Mouse (Mus musculus) heart, adult 2 months (tissue): Measurements from ENCODE around the gene Galnt18. TPM values are rescaled to one million over a fixed set of nuclear protein-coding genes. Genes with fewer than 3 reads are reported as not detected.

Source experiments
- DNase-seq, 2 experiments: peaks; one replicate each; pipeline ENCODE4 v3.0.0; 2021
- H3K27ac ChIP-seq: fragments of 200-600 bp; 2 replicates; pipeline ENCODE4 v1.8.1; 2022
- H3K27me3 ChIP-seq: fragments of 200-500 bp; 2 replicates; pipeline ENCODE4 v1.6.1; 2012; ENCODE audit warnings: mild to moderate bottlenecking, low read length, inconsistent platforms, mixed read lengths; ENCODE audit not compliant: control insufficient read depth, insufficient read depth
- H3K36me3 ChIP-seq: fragments of 200-500 bp; 2 replicates; pipeline ENCODE4 v1.6.1; 2012; ENCODE audit warnings: low read length, inconsistent platforms; ENCODE audit not compliant: control insufficient read depth, insufficient read depth
- H3K4me1 ChIP-seq: fragments of 200-500 bp; 2 replicates; pipeline ENCODE4 v1.6.1; 2011; ENCODE audit warnings: low read length; ENCODE audit not compliant: control insufficient read depth, insufficient read depth
- H3K4me3 ChIP-seq: fragments of 200-600 bp; 2 replicates; pipeline ENCODE4 v1.8.1; 2022
- H3K79me2 ChIP-seq: fragments of 200-500 bp; replicated peaks from 2 replicates; pipeline ENCODE4 v1.6.1; 2012; ENCODE audit warnings: mild to moderate bottlenecking, inconsistent platforms, low read length, moderate library complexity, mixed read lengths; ENCODE audit not compliant: control insufficient read depth, insufficient read depth
- H3K9ac ChIP-seq: fragments of 200-500 bp; 2 replicates; pipeline ENCODE4 v1.6.1; 2012; ENCODE audit warnings: low read depth, mild to moderate bottlenecking, control low read depth, inconsistent platforms, low read length, mixed read lengths
- CTCF ChIP-seq: fragments of 200-600 bp; IDR thresholded peaks from 2 replicates; pipeline ENCODE4 v1.8.1; 2022; ENCODE audit warnings: antibody characterized with exemption, mild to moderate bottlenecking, moderate library complexity
- EP300 ChIP-seq: fragments of 200-500 bp; IDR thresholded peaks from 2 replicates; pipeline ENCODE4 v1.6.1; 2011; ENCODE audit warnings: low read depth, low read length, control low read depth; ENCODE audit not compliant: insufficient read depth
- POLR2A ChIP-seq: fragments of 200-500 bp; IDR thresholded peaks from 2 replicates; pipeline ENCODE4 v1.6.1; 2011; ENCODE audit warnings: mild to moderate bottlenecking, low read depth, low read length, control low read depth; ENCODE audit not compliant: insufficient read depth
- WGBS: fragments of 180-500 bp; shearing (Covaris S2); methylation state at CpG from one replicate; pipeline ENCODE4 v1.1.7; 2018; 5-methylcytosine and 5-hydroxymethylcytosine counted together
- intact Hi-C: fragments of 180-260 bp; cut with DNase I; formaldehyde crosslinking; loops from one replicate; pipeline ENCODE4 v1.15.1; 2025
- polyA plus RNA-seq: library from polyadenylated mRNA; depleted of rRNA; stranded (reverse); fragments of >200 nt; gene quantifications from 2 replicates; pipeline ENCODE4 v1.2.3, GENCODE M21; 2012
- total RNA-seq, 2 experiments: library from RNA; stranded (reverse); gene quantifications; 2 replicates each; pipeline ENCODE4 v1.2.3; 2021

The Galnt18 gene
- total and polyA plus RNA-seq, 3 experiments = 11.4 to 13.6 (median 12.1) TPM

DNA sequence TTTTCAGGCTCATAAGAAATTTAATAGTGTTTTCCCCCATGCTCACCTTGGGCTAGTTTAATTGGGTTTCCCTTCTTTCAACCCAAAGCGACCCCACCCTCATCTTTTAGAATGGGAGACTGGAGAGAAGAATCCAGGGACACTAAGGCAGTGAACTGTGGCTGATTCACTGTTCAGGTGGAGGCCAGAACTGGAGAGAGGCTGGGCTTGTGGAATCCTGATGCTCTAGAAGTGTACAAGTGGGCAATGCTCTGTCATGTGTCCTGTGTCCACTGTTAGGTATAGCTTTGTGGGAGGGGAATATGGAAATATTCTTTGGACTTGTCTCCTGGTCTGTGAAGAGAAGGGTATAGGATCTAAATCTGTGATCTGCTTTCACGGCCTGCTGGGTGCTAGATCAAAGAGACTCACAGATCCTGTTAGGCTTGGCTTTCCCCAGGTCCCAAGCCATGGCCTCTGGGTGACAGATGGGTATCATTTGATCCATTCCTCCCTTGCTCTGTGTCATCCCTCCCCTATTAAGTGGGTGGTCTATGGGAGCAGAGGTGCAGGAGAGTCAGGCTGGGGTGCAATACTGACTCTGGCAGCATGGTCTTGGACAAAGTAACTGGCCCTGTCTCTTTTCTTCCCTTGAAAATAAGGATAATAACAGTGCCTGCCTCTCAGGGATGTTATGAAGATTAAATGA lies 270.5 kb downstream of the Galnt18 start:
- Histone ChIP-seq H3K9ac (no peak overlapping the region), H3K27ac (no peak overlapping the region), H3K4me1 (no peaks in the 10 kb centered on the region), H3K4me3 (no peak overlapping the region), H3K36me3 (no peaks in the 10 kb centered on the region), H3K27me3 (no peaks in the 10 kb centered on the region), H3K79me2 (no peaks in the 10 kb centered on the region)
- no peak for TF ChIP-seq POLR2A
- intact Hi-C loops = no loop called here
- 90% methylated on average over 2 of the region's 2 CpGs for WGBS
- DNase-seq = no peak

DNA sequence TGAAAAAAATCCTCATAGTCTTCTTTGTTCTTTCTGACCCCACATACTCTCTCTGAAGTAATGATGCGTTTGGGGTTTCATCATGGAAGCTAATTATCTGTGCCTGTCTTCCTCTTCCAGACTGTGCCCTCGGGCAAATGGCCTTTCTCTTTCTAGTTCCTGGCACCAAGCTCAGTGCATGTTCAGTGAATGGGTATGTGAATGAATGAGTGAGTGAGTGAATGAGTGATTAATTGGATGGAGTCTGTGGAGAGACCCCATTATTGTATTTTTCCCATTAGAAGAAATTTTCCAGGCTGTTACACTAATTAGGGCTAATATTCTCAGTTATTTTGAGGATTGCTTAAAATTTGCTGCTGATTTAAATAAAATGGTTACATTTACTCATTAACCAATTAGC lies 279.2 kb downstream of the Galnt18 start:
- no peak for TF ChIP-seq EP300
- no peak for TF ChIP-seq CTCF
- no peak for TF ChIP-seq POLR2A
- Histone ChIP-seq H3K9ac (no peak overlapping the region), H3K27ac (no peak overlapping the region), H3K4me1 (peaks cover 1% of the 10 kb centered on the region; the same call in 1 of the 2 replicates), H3K27me3 (no peaks in the 10 kb centered on the region), H3K36me3 (no peaks in the 10 kb centered on the region), H3K4me3 (no peak overlapping the region), H3K79me2 (no peaks in the 10 kb centered on the region)
- WGBS = 88% methylated on average over 2 of the region's 2 CpGs
- intact Hi-C loops = no loop called here
- DNase-seq = no peak

DNA sequence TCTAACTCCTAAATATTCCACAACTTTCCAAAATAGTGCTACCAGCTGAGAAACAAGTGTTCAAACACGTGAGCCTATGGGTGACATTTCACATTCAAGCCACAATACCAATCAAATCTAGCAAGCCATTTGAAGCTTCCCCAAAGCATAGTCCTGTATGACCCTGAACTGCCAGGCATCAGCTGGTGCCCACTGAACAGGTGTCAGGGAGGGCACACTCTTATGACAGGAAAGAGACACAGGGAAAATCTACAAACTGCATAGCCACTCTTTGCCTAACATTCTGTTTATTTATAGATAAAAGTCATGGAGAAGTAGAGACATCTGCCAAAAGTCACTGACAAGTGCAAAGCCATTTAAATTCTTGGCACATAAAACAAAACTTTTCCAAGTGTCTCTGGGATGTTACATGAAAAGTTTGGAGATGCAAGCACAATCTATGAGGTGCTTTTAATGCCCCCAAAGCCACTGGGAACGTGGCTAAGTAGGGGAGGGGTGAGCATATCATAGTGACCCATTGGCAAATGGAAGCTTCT lies 280.5 kb downstream of the Galnt18 start:
- 44% methylated on average over 2 of the region's 2 CpGs for WGBS
- DNase-seq = no peak
- no peaks in the 10 kb centered on the region for H3K36me3 ChIP-seq
- no peak overlapping the region for H3K9ac ChIP-seq
- no peaks in the 10 kb centered on the region for H3K79me2 ChIP-seq
- intact Hi-C loops = no loop called here
- no peak for TF ChIP-seq POLR2A
- no peak for TF ChIP-seq EP300
- TF ChIP-seq CTCF = no peak
- H3K27me3 ChIP-seq = no peaks in the 10 kb centered on the region
- H3K27ac ChIP-seq = no peak overlapping the region
- no peak overlapping the region for H3K4me3 ChIP-seq
- H3K4me1 ChIP-seq = peaks cover 1% of the 10 kb centered on the region; the same call in 1 of the 2 replicates

DNA sequence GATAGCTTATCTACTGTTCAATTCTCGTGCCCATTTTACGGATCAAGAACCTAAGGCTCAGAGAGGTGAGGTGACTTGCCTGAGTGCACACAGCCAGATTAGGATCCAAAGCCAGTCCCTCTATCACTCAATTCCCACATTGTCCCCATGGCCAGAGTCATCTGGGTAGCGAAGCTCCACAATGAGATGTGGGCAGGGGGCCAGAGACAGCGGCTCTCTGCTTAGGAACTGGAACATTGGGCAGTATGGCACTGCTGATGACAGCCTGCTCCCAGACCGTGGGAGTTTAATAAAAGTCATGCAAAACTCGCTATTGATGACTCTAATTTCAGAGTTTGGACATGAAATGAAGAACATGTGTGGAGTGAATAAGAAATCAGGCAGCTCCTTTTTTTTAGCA lies 282.6 kb downstream of the Galnt18 start:
- no peak overlapping the region for H3K9ac ChIP-seq
- 85% methylated on average over 6 of the region's 6 CpGs for WGBS
- no peak overlapping the region for H3K27ac ChIP-seq
- no peaks in the 10 kb centered on the region for H3K79me2 ChIP-seq
- DNase-seq = no peak
- peaks cover 1% of the 10 kb centered on the region; the same call in 1 of the 2 replicates for H3K4me1 ChIP-seq
- H3K4me3 ChIP-seq = no peak overlapping the region
- no peaks in the 10 kb centered on the region for H3K27me3 ChIP-seq
- no peak for TF ChIP-seq EP300
- no peak for TF ChIP-seq CTCF
- no peak for TF ChIP-seq POLR2A
- intact Hi-C loops = no loop called here
- H3K36me3 ChIP-seq = no peaks in the 10 kb centered on the region

DNA sequence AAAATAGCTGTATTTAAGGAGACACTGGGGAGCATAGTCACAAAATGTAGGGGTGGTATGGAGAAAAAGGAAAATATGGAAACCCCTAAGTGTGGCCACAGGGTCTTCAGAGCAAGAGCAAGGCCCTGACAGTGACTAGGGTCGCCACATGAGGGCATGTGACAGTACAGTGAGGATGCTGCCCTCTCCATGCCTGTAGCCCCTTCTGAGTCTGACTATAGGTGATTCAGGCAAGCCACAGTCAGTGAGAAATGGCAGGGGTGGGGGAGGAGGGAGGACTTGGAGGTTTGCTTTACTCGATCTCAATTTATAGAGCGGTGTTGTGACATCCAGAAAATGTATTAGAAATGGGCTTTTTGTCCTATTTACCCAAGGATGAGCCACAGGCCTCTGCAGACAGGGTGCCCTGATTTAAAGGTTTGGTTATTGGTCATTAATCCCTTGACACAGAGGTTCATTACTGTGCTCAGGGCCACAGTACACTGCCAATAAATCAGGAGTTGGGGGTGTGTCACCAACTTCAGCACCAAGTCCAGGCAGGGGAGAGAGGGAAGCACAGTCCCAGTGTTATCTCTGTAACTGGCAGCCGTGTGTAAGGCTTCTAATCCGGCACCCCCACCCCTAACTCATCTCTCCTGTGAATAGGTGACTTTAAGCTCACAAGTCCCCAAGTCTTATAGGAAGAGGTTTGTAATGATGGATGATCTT lies 287.4 kb downstream of the Galnt18 start:
- Histone ChIP-seq H3K4me3 (no peak overlapping the region), H3K27ac (no peak overlapping the region)
- intact Hi-C loops = no loop called here

DNA sequence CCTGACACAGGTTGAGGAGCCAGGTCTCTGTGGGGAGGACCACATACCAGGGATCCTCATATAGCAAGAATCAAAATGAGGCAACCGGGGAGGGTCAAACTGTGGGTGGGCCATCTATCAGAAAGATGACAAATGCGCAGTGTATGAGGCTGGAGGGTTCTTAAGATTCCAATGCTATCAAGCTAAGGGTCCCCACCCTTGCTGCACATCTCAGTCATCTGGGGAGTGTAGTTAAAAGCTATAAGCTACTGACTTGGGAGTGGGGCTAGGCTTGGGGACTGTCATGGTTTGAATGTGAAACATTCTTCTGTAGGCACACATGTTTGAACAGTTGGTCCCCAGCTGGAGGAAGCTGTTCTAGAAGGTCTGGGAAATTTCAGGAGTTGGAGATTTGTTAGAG lies 288.2 kb downstream of the Galnt18 start:
- Histone ChIP-seq H3K79me2 (no peaks in the 10 kb centered on the region), H3K36me3 (no peaks in the 10 kb centered on the region), H3K4me1 (no peaks in the 10 kb centered on the region; the same call in 1 of the 2 replicates), H3K27ac (no peak overlapping the region), H3K9ac (no peak overlapping the region), H3K4me3 (no peak overlapping the region), H3K27me3 (no peaks in the 10 kb centered on the region)
- intact Hi-C loops = no loop called here
- TF ChIP-seq EP300 (no peak), CTCF (no peak), POLR2A (no peak)
- no peak for DNase-seq
- WGBS = 78% methylated on average over 2 of the region's 2 CpGs

More for the DNA sequence above, 287.4 kb downstream of the Galnt18 start:
- Histone ChIP-seq H3K27me3 (no peaks in the 10 kb centered on the region), H3K36me3 (no peaks in the 10 kb centered on the region), H3K9ac (no peak overlapping the region), H3K79me2 (no peaks in the 10 kb centered on the region), H3K4me1 (no peaks in the 10 kb centered on the region; the same call in 1 of the 2 replicates)
- DNase-seq = no peak
- WGBS = 86% methylated on average over 5 of the region's 5 CpGs
- TF ChIP-seq POLR2A (no peak), CTCF (no peak), EP300 (no peak)
